Mouse (Mus musculus) embryonic facial prominence, embryonic 11.5 days (tissue): ENCODE measurements around the gene Ghsr. TPM values are rescaled to one million over a fixed set of nuclear protein-coding genes. Genes with fewer than 3 reads are reported as not detected.

Experiments
- ATAC-seq: fragments of 200-750 bp; cut with Nextera tagmentation; replicated peaks from 2 replicates; pipeline ENCODE4 v1.8.0; 2017; ENCODE audit warnings: low read depth; ENCODE audit not compliant: insufficient number of reproducible peaks, low FRiP score, low TSS enrichment
- DNase-seq: peaks from one replicate; pipeline ENCODE4 v3.0.0-alpha.2; 2015; ENCODE audit warnings: low spot score
- H3K27ac ChIP-seq: fragments of 300-500 bp; sonication (generic); replicated peaks from 2 replicates; pipeline ENCODE4 v1.5.1; 2014; ENCODE audit warnings: mild to moderate bottlenecking, low read depth, low read length, control low read depth
- H3K27me3 ChIP-seq: fragments of 300-500 bp; sonication (generic); 2 replicates; pipeline ENCODE4 v1.6.1; 2014; ENCODE audit warnings: mild to moderate bottlenecking, low read length, moderate library complexity, mixed read lengths; ENCODE audit not compliant: control insufficient read depth, insufficient read depth
- H3K36me3 ChIP-seq: fragments of 300-500 bp; sonication (generic); replicated peaks from 2 replicates; pipeline ENCODE4 v1.6.1; 2014; ENCODE audit warnings: low read depth, mild to moderate bottlenecking, low read length, moderate library complexity, mixed read lengths; ENCODE audit not compliant: control insufficient read depth, insufficient read depth
- H3K4me1 ChIP-seq: fragments of 300-500 bp; sonication (generic); 2 replicates; pipeline ENCODE4 v1.6.1; 2014; ENCODE audit warnings: low read length, mixed read lengths; ENCODE audit not compliant: control insufficient read depth, insufficient read depth
- H3K4me2 ChIP-seq: fragments of 300-500 bp; sonication (generic); 2 replicates; pipeline ENCODE4 v1.6.1; 2014; ENCODE audit warnings: low read depth, mild to moderate bottlenecking, control low read depth, low read length, moderate library complexity
- H3K4me3 ChIP-seq: fragments of 300-500 bp; sonication (generic); 2 replicates; pipeline ENCODE4 v1.5.1; 2014; ENCODE audit warnings: low read depth, low read length, control low read depth
- H3K9ac ChIP-seq: fragments of 300-500 bp; sonication (generic); replicated peaks from 2 replicates; pipeline ENCODE4 v1.6.1; 2014; ENCODE audit warnings: mild to moderate bottlenecking, control low read depth, low read length
- H3K9me3 ChIP-seq: fragments of 300-500 bp; sonication (generic); replicated peaks from 2 replicates; pipeline ENCODE4 v1.6.1; 2016; ENCODE audit warnings: mild to moderate bottlenecking, low read length, inconsistent platforms, mixed read lengths; ENCODE audit not compliant: control insufficient read depth
- WGBS: fragments of 180-500 bp; shearing (Covaris S2); extraction: QIAGEN DNeasy Blood & Tissue Kit; methylation state at CpG from one replicate; pipeline ENCODE4 v1.1.7; 2014; 5-methylcytosine and 5-hydroxymethylcytosine counted together
- polyA plus RNA-seq: library from polyadenylated mRNA; unstranded; fragments of >200 nt; fragmentation: Nextera tagmentation; extraction: Ambion mirVana; gene quantifications from 2 replicates; pipeline ENCODE4 v1.2.1, GENCODE M21; 2014

Gene Ghsr
- polyA plus RNA-seq, 1 experiment from 2014 or later, result not detected

- Histone ChIP-seq H3K9ac (no peak overlapping the region), H3K4me3 (no peak overlapping the region), H3K36me3 (no peaks in the 10 kb centered on the region), H3K4me1 (no peaks in the 10 kb centered on the region), H3K9me3 (no peaks in the 10 kb centered on the region), H3K27ac (no peak overlapping the region), H3K27me3 (no peaks in the 10 kb centered on the region), H3K4me2 (no peak overlapping the region)
- ATAC-seq (no peak), DNase-seq (no peak)
- 78% methylated on average over 2 of the region's 2 CpGs for WGBS
Observed at GRCm38 (mm10) chr3:27411286-27411685, 40.1 kb downstream of the Ghsr start.

DNA sequence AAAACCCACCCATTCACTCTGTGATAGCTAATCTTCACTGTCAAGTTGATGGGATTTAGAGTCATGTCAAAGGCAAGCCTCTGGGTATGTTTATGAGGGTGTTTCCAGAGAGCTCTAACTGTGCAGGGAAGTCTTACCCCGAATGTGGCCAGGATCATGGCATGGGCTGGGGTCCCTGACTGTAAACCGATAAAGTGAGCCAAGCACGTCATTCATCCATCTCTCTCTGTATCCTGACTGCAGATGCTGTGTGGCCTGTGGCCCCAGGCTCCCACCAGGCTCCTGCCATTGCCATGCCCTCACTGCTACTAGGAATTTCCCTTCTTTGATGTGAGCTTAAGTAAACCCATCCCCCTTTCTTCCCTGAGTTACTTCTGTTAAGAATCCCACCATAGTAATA, 42.4 kb downstream of the Ghsr start:
- H3K4me3 ChIP-seq, result no peak overlapping the region
- no peak overlapping the region for H3K27ac ChIP-seq
- ATAC-seq (no peak), DNase-seq (no peak)
- no peaks in the 10 kb centered on the region for H3K27me3 ChIP-seq
- H3K4me2 ChIP-seq, result no peak overlapping the region
- H3K9me3 ChIP-seq, result no peaks in the 10 kb centered on the region
- 62% methylated on average over 3 of the region's 3 CpGs for WGBS
- H3K36me3 ChIP-seq, result no peaks in the 10 kb centered on the region
- no peak overlapping the region for H3K9ac ChIP-seq
- H3K4me1 ChIP-seq, result no peaks in the 10 kb centered on the region

DNA sequence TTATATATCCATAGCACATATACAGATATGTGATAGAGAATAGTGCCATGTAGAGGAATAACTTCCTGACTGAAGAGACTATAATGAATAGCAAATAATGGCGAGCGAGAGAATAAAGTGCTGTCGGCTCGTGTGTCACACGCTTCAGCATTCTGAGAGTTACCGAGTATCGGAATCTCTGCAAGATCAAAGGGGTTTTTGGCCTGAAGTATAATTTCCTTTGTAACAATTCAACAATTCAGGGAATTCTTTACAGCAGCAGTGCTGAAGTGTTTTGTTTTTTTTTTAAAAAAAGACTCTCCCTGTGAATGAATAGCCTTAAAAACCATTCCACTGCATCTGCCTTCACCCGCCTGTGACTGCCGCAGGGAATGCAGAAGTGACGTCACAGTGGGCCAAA, 45.6 kb downstream of the Ghsr start:
- ATAC-seq (no peak), DNase-seq (no peak)
- H3K4me2 ChIP-seq, result no peak overlapping the region
- no peaks in the 10 kb centered on the region for H3K27me3 ChIP-seq
- H3K4me3 ChIP-seq, result no peak overlapping the region
- no peak overlapping the region for H3K9ac ChIP-seq
- H3K9me3 ChIP-seq, result no peaks in the 10 kb centered on the region
- H3K4me1 ChIP-seq, result no peaks in the 10 kb centered on the region
- H3K36me3 ChIP-seq, result no peaks in the 10 kb centered on the region
- no peak overlapping the region for H3K27ac ChIP-seq
- 74% methylated on average over 10 of the region's 10 CpGs for WGBS

DNA sequence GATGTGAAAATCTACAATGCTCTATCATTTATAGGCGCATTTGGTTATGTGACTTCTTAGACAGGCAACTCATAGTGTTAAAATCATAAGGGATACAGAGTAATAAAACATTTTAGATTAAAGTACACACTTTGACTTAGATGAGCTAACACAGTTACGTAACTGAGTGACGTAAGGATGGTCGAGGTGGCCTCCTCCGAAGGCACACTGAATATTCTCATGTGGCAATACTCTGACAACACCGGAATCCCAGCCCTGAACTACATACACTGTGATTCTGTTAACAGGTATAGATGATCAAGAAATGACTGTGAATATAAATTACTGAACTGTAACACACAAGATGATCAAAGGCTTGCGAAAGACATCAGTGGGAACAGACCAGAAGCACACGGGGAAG, 47.5 kb downstream of the Ghsr start:
- ATAC-seq (no peak), DNase-seq (no peak)
- no peaks in the 10 kb centered on the region for H3K36me3 ChIP-seq
- H3K4me3 ChIP-seq, result no peak overlapping the region
- no peak overlapping the region for H3K4me2 ChIP-seq
- 96% methylated on average over 8 of the region's 8 CpGs for WGBS
- no peaks in the 10 kb centered on the region for H3K27me3 ChIP-seq
- no peaks in the 10 kb centered on the region for H3K9me3 ChIP-seq
- H3K27ac ChIP-seq, result no peak overlapping the region
- no peak overlapping the region for H3K9ac ChIP-seq
- no peaks in the 10 kb centered on the region for H3K4me1 ChIP-seq

DNA sequence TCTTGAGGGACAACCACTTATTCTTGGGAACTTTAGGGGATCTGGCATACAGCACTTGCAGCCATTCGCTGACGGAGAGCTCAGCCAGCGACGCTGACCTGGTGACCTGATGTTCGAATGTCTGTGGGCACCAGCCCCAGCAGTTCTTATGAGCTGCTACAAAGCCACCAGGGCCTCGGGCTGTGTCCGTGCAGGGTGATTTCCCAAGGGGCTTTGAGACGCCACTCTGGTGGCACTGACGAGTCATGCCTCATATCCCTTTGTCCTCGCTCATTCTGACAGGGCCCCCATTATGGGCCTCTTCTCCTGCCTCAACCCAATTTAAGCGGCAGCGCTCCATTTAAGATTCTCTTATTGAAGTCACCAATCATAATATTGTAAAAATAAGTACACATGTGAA, 50.8 kb downstream of the Ghsr start:
- no peaks in the 10 kb centered on the region; the same call in 1 of the 2 replicates for H3K36me3 ChIP-seq
- 68% methylated on average over 12 of the region's 12 CpGs for WGBS

DNA sequence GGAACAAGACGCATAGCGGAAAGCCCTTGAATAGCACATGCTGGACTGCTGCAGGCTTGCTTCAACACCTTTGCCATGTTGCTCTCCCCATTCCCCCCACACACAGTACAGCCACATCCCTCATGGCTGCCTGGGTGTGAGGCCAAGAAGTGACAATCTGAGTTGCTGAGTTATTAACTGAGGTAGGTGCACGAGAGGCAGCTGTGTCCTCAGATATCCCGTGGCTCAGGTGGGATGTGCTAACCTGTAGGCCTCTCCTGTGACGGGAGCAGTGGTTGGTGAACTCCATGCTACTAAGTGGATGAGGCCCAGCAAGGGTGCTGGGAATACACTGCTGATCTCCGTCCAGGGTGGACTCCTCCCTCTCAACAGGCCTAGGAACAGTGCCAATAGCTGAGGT, 51.4 kb downstream of the Ghsr start:
- H3K9me3 ChIP-seq, result no peaks in the 10 kb centered on the region
- no peaks in the 10 kb centered on the region for H3K4me1 ChIP-seq
- WGBS, result 89% methylated on average over 6 of the region's 6 CpGs
- ATAC-seq (no peak), DNase-seq (no peak)
- H3K4me2 ChIP-seq, result no peak overlapping the region
- H3K9ac ChIP-seq, result no peak overlapping the region
- no peaks in the 10 kb centered on the region; the same call in 1 of the 2 replicates for H3K36me3 ChIP-seq
- H3K4me3 ChIP-seq, result no peak overlapping the region
- no peak overlapping the region for H3K27ac ChIP-seq
- H3K27me3 ChIP-seq, result no peaks in the 10 kb centered on the region

More for the DNA sequence above, 50.8 kb downstream of the Ghsr start:
- no peaks in the 10 kb centered on the region for H3K4me1 ChIP-seq
- no peaks in the 10 kb centered on the region for H3K9me3 ChIP-seq
- H3K9ac ChIP-seq, result no peak overlapping the region
- no peak overlapping the region for H3K4me2 ChIP-seq
- ATAC-seq, result no peak
- H3K4me3 ChIP-seq, result no peak overlapping the region
- no peak for DNase-seq
- no peak overlapping the region for H3K27ac ChIP-seq
- H3K27me3 ChIP-seq, result no peaks in the 10 kb centered on the region

GRCm38 (mm10) chr3:27424049-27424667, 53.0 kb downstream of the Ghsr start:
- Histone ChIP-seq H3K4me3 (no peak overlapping the region), H3K27me3 (no peaks in the 10 kb centered on the region), H3K36me3 (no peaks in the 10 kb centered on the region; the same call in 1 of the 2 replicates), H3K9me3 (no peaks in the 10 kb centered on the region), H3K4me1 (no peaks in the 10 kb centered on the region), H3K4me2 (no peak overlapping the region), H3K9ac (no peak overlapping the region), H3K27ac (no peak overlapping the region)
- DNase-seq (no peak), ATAC-seq (no peak)
- 90% methylated on average over 11 of the region's 11 CpGs for WGBS

DNA sequence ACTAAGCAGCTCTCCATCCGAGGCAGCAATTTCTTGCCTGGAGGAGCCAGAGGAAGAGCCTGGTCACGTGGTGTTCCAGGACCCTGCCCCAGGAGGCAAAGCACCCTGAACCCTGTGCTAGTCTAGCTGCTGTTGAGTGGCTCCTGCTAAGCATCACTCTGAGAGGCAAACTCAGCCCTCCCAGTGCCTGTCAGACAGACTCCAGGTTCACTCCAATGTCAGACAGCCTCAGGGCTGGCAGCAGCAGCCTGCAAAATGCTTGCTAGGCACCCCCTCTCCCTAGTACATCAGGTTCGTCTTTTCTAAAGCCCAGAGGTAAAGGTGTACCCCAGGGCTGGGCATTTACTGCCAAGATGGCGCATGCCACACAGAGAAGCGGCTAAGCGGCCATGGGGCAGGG, 56.3 kb downstream of the Ghsr start:
- DNase-seq (no peak), ATAC-seq (no peak)
- H3K4me3 ChIP-seq, result no peak overlapping the region
- no peaks in the 10 kb centered on the region for H3K4me1 ChIP-seq
- H3K9ac ChIP-seq, result no peak overlapping the region
- 82% methylated on average over 6 of the region's 6 CpGs for WGBS
- no peaks in the 10 kb centered on the region for H3K27me3 ChIP-seq
- H3K36me3 ChIP-seq, result no peaks in the 10 kb centered on the region; the same call in 1 of the 2 replicates
- no peaks in the 10 kb centered on the region for H3K9me3 ChIP-seq
- no peak overlapping the region for H3K4me2 ChIP-seq
- H3K27ac ChIP-seq, result no peak overlapping the region
